Mouse (Mus musculus): ENCODE measurements around the gene Ogg1.

- TF ChIP-seq CTCF (conservative IDR thresholded peaks at IDR 0.05; ENCODE audit: low read length) (no peak), NANOG (IDR thresholded peaks at IDR 0.05; ENCODE audit: borderline replicate concordance, low read length) (no peak)
Observed at GRCm38 (mm10) chr6:113331721-113332120, 4.9 kb downstream of the Ogg1 start.

Measured in E14TG2a.4 (cell line).